ENCODE assay signal across 16 mouse cellular contexts in genomic region chr15:79145522-79145921, GRCm38 (mm10). TPM values are rescaled to one million over a fixed set of nuclear protein-coding genes. Genes with fewer than 3 reads are reported as not detected.
"Had no signal": no experiment of that assay in that cellular context is flagged by ENCODE, and none has a peak within 500 bp of the region (broad histone marks: within the 10 kb centered on the region; RNA-seq: fewer than 3 reads in every experiment).

No protein-coding gene starts in this region.

- H3K4me3 ChIP-seq: layer of hippocampus, adult 2 months; left cerebral cortex, adult 2 months; limb, embryonic 10.5 days; megakaryocyte, embryonic 14.5 days; midbrain, embryonic 12.5 days had no signal

- H3K4me2 ChIP-seq: liver, embryonic 11.5 days; lung, embryonic 14.5 days; midbrain, embryonic 12.5 days had no signal

- ATAC-seq: midbrain, embryonic 16.5 days had no signal

- H3K27me3 ChIP-seq: megakaryocyte, embryonic 14.5 days; midbrain, embryonic 12.5 days had no signal

- DNase-seq: kidney, adult 11 months; kidney, adult 9 months; kidney, postnatal 36 days; lung, embryonic 14.5 days; lung, postnatal 14 days; right cerebral cortex, postnatal 14 days; thymus, postnatal 36 days had no signal

- H3K27ac ChIP-seq: kidney, postnatal 0 days; layer of hippocampus, adult 2 months; left cerebral cortex, adult 2 months; limb, embryonic 10.5 days; macrophage; midbrain, embryonic 12.5 days had no signal

- H3K9ac ChIP-seq: lung, embryonic 14.5 days; midbrain, embryonic 12.5 days had no signal

- H3K9me3 ChIP-seq: limb, embryonic 10.5 days; megakaryocyte, embryonic 14.5 days; midbrain, embryonic 12.5 days had no signal

RNA-seq across cellular contexts. Expression of gene Sox10, which starts 19.5 kb away (rescaled TPM):
- polyA plus RNA-seq: macrophage had no signal
